Mouse (Mus musculus): ENCODE data around the gene Olfr519.
A peak's percentile ranks its signal among the peaks of the same experiment; 100 is the strongest.

Gene Olfr519

DNA sequence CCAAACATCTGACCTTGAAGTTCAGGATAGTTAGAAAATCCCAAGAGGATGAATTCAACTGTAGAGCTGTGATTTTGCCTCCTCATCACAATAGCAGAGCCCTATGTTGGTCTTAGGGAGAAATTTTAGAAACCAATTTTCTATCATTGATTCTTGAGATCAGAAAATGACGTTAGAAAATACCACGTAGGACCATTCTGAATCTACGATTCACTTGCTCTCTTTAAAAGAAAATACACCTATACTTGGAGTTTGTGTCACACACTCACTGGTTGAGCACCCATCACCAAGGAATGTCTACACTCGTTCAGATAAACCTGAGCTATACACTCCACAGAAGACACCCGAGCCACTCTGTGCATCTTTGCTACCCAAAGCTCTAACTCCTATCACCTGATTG lies at the start of gene Olfr519:
TSS of gene Olfr519 (minus strand) at position 101 of the 400 bp plus-strand sequence.
- no peak for DNase-seq (ENCODE audit: low spot score)

DNA sequence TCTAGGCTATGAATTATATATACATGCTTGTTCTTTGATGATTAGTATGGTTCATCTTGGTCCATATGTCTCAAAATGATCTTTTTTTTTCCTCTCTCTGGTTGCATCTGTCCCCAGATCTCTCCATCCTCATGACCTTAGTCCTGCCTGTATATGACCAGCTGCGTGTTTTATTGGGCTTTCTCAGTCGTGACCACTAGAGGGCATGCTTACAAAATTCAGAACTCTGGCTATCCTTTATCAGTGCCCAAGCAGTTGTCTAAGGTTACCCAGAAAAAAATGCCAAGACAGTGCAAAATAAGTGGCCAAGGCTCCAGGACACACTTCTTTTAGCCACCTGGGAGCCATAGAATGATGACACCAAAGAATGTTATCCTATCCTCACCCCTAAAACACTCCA lies 49.8 kb upstream of the Olfr519 start:
- peak; percentile 60 for DNase-seq (ENCODE audit: low spot score)

GRCm38 (mm10) chr7:108941466-108941865 lies 47.2 kb upstream of the Olfr519 start:
- no peak for DNase-seq (ENCODE audit: low spot score)

GRCm38 (mm10) chr7:108936591-108936990 lies 42.4 kb upstream of the Olfr519 start:
- no peak for DNase-seq (ENCODE audit: low spot score)

DNA sequence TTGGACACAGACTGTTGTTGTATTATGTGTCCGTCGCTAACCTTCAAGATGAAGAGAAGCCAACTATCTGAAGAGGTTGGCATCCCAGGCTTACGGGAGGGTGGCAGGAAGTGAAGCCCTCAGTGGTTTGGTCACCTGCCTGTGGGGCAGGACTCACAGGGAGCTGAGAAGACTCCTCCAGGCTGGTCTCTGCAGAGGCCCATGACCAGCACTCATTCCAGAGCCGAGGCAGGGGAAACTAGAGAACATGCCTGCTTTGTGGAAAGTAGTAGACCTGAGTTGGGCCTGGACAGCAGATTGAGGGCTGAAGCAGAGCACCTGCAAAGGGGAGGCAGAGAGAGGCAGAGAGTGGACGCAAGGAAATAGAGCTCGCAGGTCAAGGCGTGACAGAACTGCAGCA lies 41.2 kb upstream of the Olfr519 start:
- DNase-seq (ENCODE audit: low spot score) = no peak

GRCm38 (mm10) chr7:108934836-108935235 lies 40.6 kb upstream of the Olfr519 start:
- peak; percentile 28 for DNase-seq (ENCODE audit: low spot score)

- peak; percentile 96 for DNase-seq (ENCODE audit: low spot score)
Observed at GRCm38 (mm10) chr7:108933794-108934731, 39.8 kb upstream of the Olfr519 start, which contains the start of gene Eif3f. Gene Eif3f, plus strand, starts transcription at chr7:108934417.

- no peak for DNase-seq (ENCODE audit: low spot score)
Observed at GRCm38 (mm10) chr7:108929726-108930393, 35.6 kb upstream of the Olfr519 start, which contains the start of gene Nlrp10. Gene Nlrp10, minus strand, starts transcription at chr7:108930178.

GRCm38 (mm10) chr7:108928280-108929188 lies 34.3 kb upstream of the Olfr519 start:
- DNase-seq (ENCODE audit: low spot score) = no peak

- DNase-seq (ENCODE audit: low spot score) = no peak
Observed at GRCm38 (mm10) chr7:108927043-108927442, 32.8 kb upstream of the Olfr519 start.

- no peak for DNase-seq (ENCODE audit: low spot score)
Observed at GRCm38 (mm10) chr7:108903969-108904368, 9.7 kb upstream of the Olfr519 start.

- DNase-seq (ENCODE audit: low spot score) = no peak
Observed at GRCm38 (mm10) chr7:108884906-108885305, 9.3 kb downstream of the Olfr519 start, which contains the start of gene Olfr518. Gene Olfr518, minus strand, starts transcription at chr7:108885006.

- DNase-seq (ENCODE audit: low spot score) = no peak
Observed at GRCm38 (mm10) chr7:108872279-108872678, 21.9 kb downstream of the Olfr519 start, which contains the start of gene Olfr517. Gene Olfr517, minus strand, starts transcription at chr7:108872379.

DNA sequence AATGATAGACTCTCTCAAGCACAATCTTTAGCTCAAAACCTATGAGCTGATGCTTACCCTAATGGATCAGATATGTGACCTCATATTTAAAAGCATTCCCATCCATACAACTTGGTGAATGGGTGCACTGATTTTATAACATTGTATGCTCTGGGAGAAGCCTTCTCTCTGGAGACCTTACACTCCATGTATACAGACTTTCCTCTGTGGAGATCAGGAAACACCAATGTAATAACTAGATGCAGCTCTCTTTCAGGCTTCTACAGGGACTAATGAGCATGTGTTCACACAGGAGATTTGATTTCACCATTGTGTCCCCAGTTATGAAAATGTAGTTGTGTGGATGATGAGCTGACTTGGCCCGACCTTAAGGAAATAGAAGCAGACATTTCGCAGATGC lies 43.8 kb downstream of the Olfr519 start, which contains the start of gene Olfr516:
TSS of gene Olfr516 (minus strand) at position 101 of the 400 bp plus-strand sequence.
- no peak for DNase-seq (ENCODE audit: low spot score)

Data from adipocyte (in vitro differentiated cells).